Mouse (Mus musculus) ES-E14 (cell line): ENCODE data around the gene Atp7b. TPM values are rescaled to one million over a fixed set of nuclear protein-coding genes. Genes with fewer than 3 reads are reported as not detected.

Source experiments
- DNase-seq: peaks from one replicate; pipeline ENCODE4 v3.0.0-alpha.2; 2013; ENCODE audit warnings: low read depth, low spot score
- H3K27ac ChIP-seq: 2 replicates; pipeline ENCODE4 v1.5.1; 2012; ENCODE audit warnings: low read depth, mild to moderate bottlenecking, low read length, moderate library complexity, mixed read lengths; ENCODE audit not compliant: poor library complexity, insufficient read depth, severe bottlenecking
- H3K36me3 ChIP-seq: 2 replicates; pipeline ENCODE4 v1.6.1; 2012; ENCODE audit warnings: mild to moderate bottlenecking, low read length, moderate library complexity, mixed read lengths; ENCODE audit not compliant: control insufficient read depth, poor library complexity, insufficient read depth, severe bottlenecking
- H3K4me1 ChIP-seq, 2 experiments: fragments of 150-350 bp in 1 of 2; sonication (generic) in 1 of 2; 2 replicates each; pipeline ENCODE4 v1.6.1; 2012; ENCODE audit warnings: low read length in 2 of 2, mild to moderate bottlenecking in 1 of 2, mixed read lengths in 1 of 2; ENCODE audit not compliant: control insufficient read depth in 2 of 2, insufficient read depth in 2 of 2, poor library complexity in 1 of 2
- H3K4me3 ChIP-seq, 2 experiments: fragments of 150-350 bp in 1 of 2; sonication (generic) in 1 of 2; 2 replicates each; pipeline ENCODE4 v1.5.1; 2012; ENCODE audit warnings: low read length in 2 of 2, low read depth in 1 of 2, mild to moderate bottlenecking in 1 of 2, mixed read lengths in 1 of 2; ENCODE audit not compliant: insufficient read depth in 1 of 2, poor library complexity in 1 of 2, severe bottlenecking in 1 of 2
- H3K9ac ChIP-seq: 2 replicates; pipeline ENCODE4 v1.6.1; 2012; ENCODE audit warnings: low read depth, mild to moderate bottlenecking, low read length, mixed read lengths; ENCODE audit not compliant: poor library complexity, insufficient read depth, severe bottlenecking
- H3K9me3 ChIP-seq: fragments of 150-350 bp; sonication (generic); 2 replicates; pipeline ENCODE4 v1.6.1; 2012; ENCODE audit warnings: low read depth, mild to moderate bottlenecking, low read length; ENCODE audit not compliant: control insufficient read depth, insufficient read depth
- CHD2 ChIP-seq: IDR thresholded peaks from 2 replicates; pipeline ENCODE4 v1.6.1; 2014; ENCODE audit warnings: mild to moderate bottlenecking, low read depth, low read length, inconsistent platforms
- HCFC1 ChIP-seq: IDR thresholded peaks from 2 replicates; pipeline ENCODE4 v1.6.1; 2012; ENCODE audit warnings: low read length, inconsistent platforms, borderline replicate concordance; ENCODE audit not compliant: insufficient read depth
- MAFK ChIP-seq: IDR thresholded peaks from 2 replicates; pipeline ENCODE4 v1.6.1; 2014; ENCODE audit warnings: mild to moderate bottlenecking, low read depth, low read length, inconsistent platforms; ENCODE audit not compliant: insufficient read depth
- ZC3H11A ChIP-seq: IDR thresholded peaks from 2 replicates; pipeline ENCODE4 v1.6.1; 2012; ENCODE audit warnings: low read depth, mild to moderate bottlenecking, inconsistent platforms, low read length, borderline replicate concordance
- ZNF384 ChIP-seq: IDR thresholded peaks from 2 replicates; pipeline ENCODE4 v1.6.1; 2012; ENCODE audit warnings: low read depth, low read length, inconsistent platforms
- in situ Hi-C, 2 experiments: fragments of 600-800 bp; cut with MboI; formaldehyde crosslinking; loops; one replicate each; pipeline ENCODE4 v1.15.1; 2025; ENCODE audit warnings: low sequenced_read_pairs in 2 of 2, inconsistent platforms in 1 of 2; ENCODE audit not compliant: unreplicated experiment in 2 of 2
- total RNA-seq: library from RNA; depleted of rRNA; stranded (reverse); fragments of 300-350 nt; gene quantifications from 2 replicates; pipeline ENCODE4 v1.2.3, GENCODE M21; 2012

Gene Atp7b
- total RNA-seq, 1 experiment = 3.2 TPM

- DNase-seq = no peak
- H3K4me1 ChIP-seq = no peaks in the 10 kb centered on the region
- H3K9me3 ChIP-seq = no peaks in the 10 kb centered on the region
- TF ChIP-seq MAFK (no peak), ZNF384 (no peak), ZC3H11A (no peak), HCFC1 (no peak), CHD2 (no peak)
- H3K27ac ChIP-seq = no peak overlapping the region
- H3K4me3 ChIP-seq = no peak overlapping the region
- no peaks in the 10 kb centered on the region for H3K36me3 ChIP-seq
- in situ Hi-C loops = no loop called here
- no peak overlapping the region for H3K9ac ChIP-seq
Observed at GRCm38 (mm10) chr8:22022244-22022643, 37.9 kb downstream of the Atp7b start.

- no peak for DNase-seq
- Histone ChIP-seq H3K9me3 (no peaks in the 10 kb centered on the region), H3K36me3 (no peaks in the 10 kb centered on the region), H3K27ac (no peak overlapping the region), H3K9ac (no peak overlapping the region), H3K4me3 (no peak overlapping the region), H3K4me1 (no peaks in the 10 kb centered on the region)
- TF ChIP-seq CHD2 = no peak
- TF ChIP-seq MAFK = no peak
- TF ChIP-seq HCFC1 = no peak
- no peak for TF ChIP-seq ZNF384
- no peak for TF ChIP-seq ZC3H11A
- in situ Hi-C loops = no loop called here
Observed at GRCm38 (mm10) chr8:22019498-22019897, 40.6 kb downstream of the Atp7b start.

GRCm38 (mm10) chr8:22017731-22018130, 42.4 kb downstream of the Atp7b start:
- in situ Hi-C loops = no loop called here
- peaks cover 3% of the 10 kb centered on the region in 2 experiments; a peak in 2 of 4 replicates for H3K4me1 ChIP-seq
- TF ChIP-seq ZNF384 (no peak), ZC3H11A (no peak), CHD2 (no peak), HCFC1 (no peak), MAFK (no peak)
- DNase-seq = no peak
- H3K9ac ChIP-seq = no peak overlapping the region
- no peaks in the 10 kb centered on the region for H3K36me3 ChIP-seq
- H3K27ac ChIP-seq = no peak overlapping the region
- no peak overlapping the region for H3K4me3 ChIP-seq
- no peaks in the 10 kb centered on the region for H3K9me3 ChIP-seq

- DNase-seq = peak; percentile 31
- H3K4me3 ChIP-seq = peak overlapping the region; percentile 44 to 56; a peak in 3 of 4 replicates
Observed at GRCm38 (mm10) chr8:22013034-22013707, 46.9 kb downstream of the Atp7b start.

More at GRCm38 (mm10) chr8:22013034-22013707, 46.9 kb downstream of the Atp7b start:
- TF ChIP-seq ZC3H11A (no peak), CHD2 (no peak), MAFK (no peak), HCFC1 (no peak), ZNF384 (no peak)
- H3K9me3 ChIP-seq = no peaks in the 10 kb centered on the region
- in situ Hi-C loops = no loop called here
- no peak overlapping the region for H3K27ac ChIP-seq
- H3K9ac ChIP-seq = no peak overlapping the region
- peaks cover 3% of the 10 kb centered on the region in 2 experiments; a peak in 2 of 4 replicates for H3K4me1 ChIP-seq
- H3K36me3 ChIP-seq = no peaks in the 10 kb centered on the region
